Mouse (Mus musculus) hindbrain, postnatal 0 days (tissue): ENCODE results near the gene Tmem252. TPM values are rescaled to one million over a fixed set of nuclear protein-coding genes. Genes with fewer than 3 reads are reported as not detected.

Experiments used
- ATAC-seq: fragments of 200-750 bp; cut with Nextera tagmentation; 2 replicates; pipeline ENCODE4 v1.8.0; 2017; ENCODE audit warnings: mild to moderate bottlenecking, moderate TSS enrichment, moderate library complexity
- DNase-seq: peaks from one replicate; pipeline ENCODE4 v3.0.0-alpha.2; 2015; ENCODE audit warnings: low spot score
- H3K27ac ChIP-seq: fragments of 300-500 bp; sonication (generic); 2 replicates; pipeline ENCODE4 v1.5.1; 2014; ENCODE audit warnings: mild to moderate bottlenecking
- H3K27me3 ChIP-seq: fragments of 300-500 bp; sonication (generic); 2 replicates; pipeline ENCODE4 v1.6.1; 2014; ENCODE audit warnings: low read length, mixed read lengths; ENCODE audit not compliant: insufficient read depth
- H3K36me3 ChIP-seq: fragments of 300-500 bp; sonication (generic); 2 replicates; pipeline ENCODE4 v1.6.1; 2014; ENCODE audit warnings: low read length, mixed read lengths; ENCODE audit not compliant: insufficient read depth
- H3K4me1 ChIP-seq: fragments of 300-500 bp; sonication (generic); 2 replicates; pipeline ENCODE4 v1.6.1; 2014; ENCODE audit warnings: antibody characterized with exemption, low read length, mixed read lengths; ENCODE audit not compliant: insufficient read depth
- H3K4me2 ChIP-seq: fragments of 300-500 bp; sonication (generic); 2 replicates; pipeline ENCODE4 v1.6.1; 2014; ENCODE audit warnings: low read depth, mild to moderate bottlenecking, low read length, moderate library complexity, mixed read lengths
- H3K4me3 ChIP-seq: fragments of 300-500 bp; sonication (generic); 2 replicates; pipeline ENCODE4 v1.5.1; 2014; ENCODE audit warnings: low read length
- H3K9ac ChIP-seq: fragments of 300-500 bp; sonication (generic); replicated peaks from 2 replicates; pipeline ENCODE4 v1.6.1; 2014; ENCODE audit warnings: mild to moderate bottlenecking, low read length, moderate library complexity, mixed read lengths
- H3K9me3 ChIP-seq: fragments of 300-500 bp; sonication (generic); 2 replicates; pipeline ENCODE4 v1.6.1; 2016; ENCODE audit warnings: low read length, mixed read lengths
- CTCF ChIP-seq: IDR thresholded peaks from 2 replicates; pipeline ENCODE4 v1.5.1; 2016; ENCODE audit warnings: antibody characterized with exemption, control low read depth, low read depth
- WGBS: fragments of 180-500 bp; shearing (Covaris S2); extraction: QIAGEN DNeasy Blood & Tissue Kit; methylation state at CpG from one replicate; pipeline ENCODE4 v1.1.7; 2014; 5-methylcytosine and 5-hydroxymethylcytosine counted together
- polyA plus RNA-seq: library from polyadenylated mRNA; unstranded; fragments of >200 nt; fragmentation: Nextera tagmentation; extraction: Ambion mirVana; gene quantifications from 2 replicates; pipeline ENCODE4 v1.2.1, GENCODE M21; 2015
- total RNA-seq: library from RNA; depleted of rRNA; stranded (reverse); fragments of >200 nt; gene quantifications from 2 replicates; pipeline ENCODE4 v1.2.3, GENCODE M21; 2014; rRNA removed

The Tmem252 gene
- total RNA-seq, result 0.42 and 0.72 TPM in 2 replicates
- 1.9 and 2.0 TPM in 2 replicates for polyA plus RNA-seq

- Histone ChIP-seq H3K36me3 (no peaks in the 10 kb centered on the region), H3K4me1 (no peaks in the 10 kb centered on the region), H3K4me2 (no peak within 1 kb of the TSS), H3K9me3 (no peaks in the 10 kb centered on the region), H3K27me3 (no peaks in the 10 kb centered on the region), H3K9ac (no peak within 1 kb of the TSS), H3K4me3 (no peak within 1 kb of the TSS), H3K27ac (no peak within 1 kb of the TSS)
- DNase-seq (no peak), ATAC-seq (no peak)
- WGBS, result 55% methylated on average over 4 of the region's 4 CpGs
- TF ChIP-seq CTCF, result no peak
Measured at GRCm38 (mm10) chr19:24673762-24674161, at the start of gene Tmem252. TSS of gene Tmem252 (plus strand) at chr19:24674008.

GRCm38 (mm10) chr19:24628049-24628448, 45.8 kb upstream of the Tmem252 start:
- H3K27me3 ChIP-seq, result no peaks in the 10 kb centered on the region
- H3K4me1 ChIP-seq, result no peaks in the 10 kb centered on the region
- TF ChIP-seq CTCF, result no peak; the same call in 1 of the 2 replicates
- H3K36me3 ChIP-seq, result no peaks in the 10 kb centered on the region
- no peak for ATAC-seq
- H3K9me3 ChIP-seq, result no peaks in the 10 kb centered on the region
- no peak overlapping the region for H3K27ac ChIP-seq
- DNase-seq, result no peak
- H3K9ac ChIP-seq, result no peak overlapping the region
- no peak overlapping the region for H3K4me3 ChIP-seq
- 74% methylated on average over 4 of the region's 4 CpGs for WGBS
- H3K4me2 ChIP-seq, result no peak overlapping the region

GRCm38 (mm10) chr19:24633008-24633407, 40.8 kb upstream of the Tmem252 start:
- Histone ChIP-seq H3K36me3 (no peaks in the 10 kb centered on the region), H3K27ac (no peak overlapping the region), H3K4me2 (no peak overlapping the region), H3K27me3 (no peaks in the 10 kb centered on the region), H3K9ac (no peak overlapping the region), H3K4me3 (no peak overlapping the region), H3K4me1 (no peaks in the 10 kb centered on the region), H3K9me3 (no peaks in the 10 kb centered on the region)
- WGBS, result 84% methylated on average over 3 of the region's 3 CpGs
- TF ChIP-seq CTCF, result no peak
- no peak for DNase-seq
- no peak for ATAC-seq

GRCm38 (mm10) chr19:24634602-24635001, 39.2 kb upstream of the Tmem252 start:
- Histone ChIP-seq H3K4me2 (no peak overlapping the region), H3K9me3 (no peaks in the 10 kb centered on the region), H3K4me1 (no peaks in the 10 kb centered on the region), H3K27ac (no peak overlapping the region), H3K4me3 (no peak overlapping the region), H3K9ac (no peak overlapping the region), H3K36me3 (no peaks in the 10 kb centered on the region), H3K27me3 (no peaks in the 10 kb centered on the region)
- 6% methylated on average over 7 of the region's 7 CpGs for WGBS
- TF ChIP-seq CTCF, result peak; percentile 95
- ATAC-seq, result peak; percentile 80
- DNase-seq, result peak; percentile 84

GRCm38 (mm10) chr19:24636616-24637015, 37.2 kb upstream of the Tmem252 start:
- WGBS, result 82% methylated on average over 10 of the region's 10 CpGs
- Histone ChIP-seq H3K4me2 (no peak overlapping the region), H3K9me3 (no peaks in the 10 kb centered on the region), H3K4me3 (no peak overlapping the region), H3K9ac (no peak overlapping the region), H3K4me1 (no peaks in the 10 kb centered on the region), H3K27ac (no peak overlapping the region), H3K27me3 (no peaks in the 10 kb centered on the region), H3K36me3 (no peaks in the 10 kb centered on the region)
- no peak for DNase-seq
- no peak for ATAC-seq
- TF ChIP-seq CTCF, result no peak

GRCm38 (mm10) chr19:24637988-24638387, 35.8 kb upstream of the Tmem252 start:
- no peak for TF ChIP-seq CTCF
- no peaks in the 10 kb centered on the region for H3K36me3 ChIP-seq
- no peaks in the 10 kb centered on the region for H3K4me1 ChIP-seq
- 97% methylated on average over 6 of the region's 6 CpGs for WGBS
- no peak for DNase-seq
- no peak for ATAC-seq
- no peak overlapping the region for H3K27ac ChIP-seq
- no peak overlapping the region for H3K4me3 ChIP-seq
- H3K9me3 ChIP-seq, result no peaks in the 10 kb centered on the region
- no peak overlapping the region for H3K4me2 ChIP-seq
- H3K27me3 ChIP-seq, result no peaks in the 10 kb centered on the region
- no peak overlapping the region for H3K9ac ChIP-seq

GRCm38 (mm10) chr19:24640982-24641381, 32.8 kb upstream of the Tmem252 start:
- no peak overlapping the region for H3K4me2 ChIP-seq
- ATAC-seq, result no peak

More at GRCm38 (mm10) chr19:24640982-24641381, 32.8 kb upstream of the Tmem252 start:
- WGBS, result 89% methylated on average over 6 of the region's 6 CpGs
- H3K36me3 ChIP-seq, result no peaks in the 10 kb centered on the region
- DNase-seq, result no peak
- H3K4me3 ChIP-seq, result no peak overlapping the region
- H3K27ac ChIP-seq, result no peak overlapping the region
- no peaks in the 10 kb centered on the region for H3K27me3 ChIP-seq
- no peaks in the 10 kb centered on the region for H3K9me3 ChIP-seq
- TF ChIP-seq CTCF, result no peak
- no peaks in the 10 kb centered on the region for H3K4me1 ChIP-seq
- H3K9ac ChIP-seq, result no peak overlapping the region
